Mouse (Mus musculus) lung, postnatal 36 days (tissue): ENCODE measurements around the gene Klhl10.

Source experiments
- DNase-seq: peaks from one replicate; pipeline ENCODE4 v3.0.0; 2022; ENCODE audit warnings: mixed read lengths

Klhl10 gene

DNA sequence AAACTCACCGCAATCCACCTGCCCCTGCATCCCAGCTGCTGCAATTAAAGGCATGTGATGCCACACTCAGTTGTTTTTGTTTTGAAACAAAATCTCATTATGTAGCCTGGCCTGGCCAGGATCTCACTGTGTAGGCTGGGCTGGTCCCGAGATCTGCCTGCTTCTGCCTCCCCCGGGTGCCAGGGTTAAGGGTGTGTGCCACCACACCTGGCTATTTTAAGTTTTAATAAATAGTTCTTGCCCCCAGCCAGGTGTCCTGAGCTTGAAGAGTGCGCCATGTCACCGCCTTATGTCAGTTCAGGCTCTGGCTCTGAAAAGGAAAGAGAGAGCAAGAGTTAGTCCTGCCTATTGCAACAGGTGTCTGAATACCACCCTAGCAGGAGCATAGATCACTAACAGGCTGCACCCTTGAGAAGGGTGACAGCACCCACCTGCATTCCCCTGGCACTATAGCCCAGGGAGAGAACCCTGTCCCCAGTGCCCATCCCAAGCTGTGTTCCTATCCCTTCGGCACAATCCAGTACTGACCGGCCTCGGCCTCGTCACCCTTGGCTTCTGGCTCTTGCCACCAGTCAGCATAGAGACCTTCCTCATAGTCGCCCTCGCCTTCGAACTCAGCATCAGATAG is 32.8 kb upstream of the Klhl10 start:
- no peak for DNase-seq

- peak; percentile 47 for DNase-seq
Measured at GRCm38 (mm10) chr11:100409686-100410085, 32.0 kb upstream of the Klhl10 start.

GRCm38 (mm10) chr11:100411736-100412135 is 30.0 kb upstream of the Klhl10 start:
- no peak for DNase-seq

GRCm38 (mm10) chr11:100413541-100413940 is 28.2 kb upstream of the Klhl10 start:
- DNase-seq: no peak

DNA sequence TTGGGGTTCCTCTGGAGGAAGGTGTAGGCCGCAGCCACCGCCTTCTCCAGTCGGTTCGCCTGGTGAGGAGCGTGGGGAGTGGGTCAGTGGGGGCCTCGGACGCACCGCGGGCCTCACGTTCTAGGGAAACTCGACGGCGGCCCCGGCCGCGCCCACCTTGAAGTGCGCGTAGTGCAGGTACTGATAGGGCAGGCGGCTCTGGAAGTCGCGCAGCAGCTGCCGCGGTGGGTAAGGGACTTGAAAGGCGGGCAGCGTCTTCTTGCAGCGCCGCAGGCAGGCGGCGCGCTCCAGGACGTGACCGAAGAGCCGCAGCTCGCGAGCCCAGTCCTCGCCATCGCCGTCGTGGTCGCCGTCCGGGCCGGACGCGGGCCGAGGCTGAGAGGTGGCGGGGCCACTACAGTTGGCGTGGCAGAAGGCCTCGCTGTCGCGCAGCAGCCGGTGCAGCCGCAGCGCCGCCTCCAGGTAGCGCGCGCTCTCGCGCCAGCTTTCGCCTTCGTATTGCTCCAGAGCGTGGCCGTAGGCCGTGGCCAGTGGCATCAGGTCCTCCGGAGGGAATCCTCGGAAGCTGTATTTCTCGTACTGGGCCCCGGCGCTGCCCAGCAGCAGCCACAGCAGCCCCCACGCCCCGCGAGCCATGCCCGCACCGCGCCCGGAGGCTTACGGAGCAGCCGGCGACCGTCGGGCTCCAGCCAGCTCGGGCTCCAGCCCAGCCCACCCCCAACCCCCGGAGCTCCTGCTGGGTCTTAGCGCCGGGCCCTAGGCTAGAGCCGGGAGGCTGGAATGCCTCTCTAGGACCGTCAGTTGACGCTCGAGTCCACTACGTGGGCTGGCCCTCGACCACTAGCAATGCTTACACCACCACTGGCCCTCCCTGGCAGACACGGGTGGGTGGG is 27.4 kb upstream of the Klhl10 start, which contains the start of gene P3h4:
Gene P3h4, minus strand, starts transcription at position 816 of the 893 bp plus-strand sequence.
- DNase-seq: peak; percentile 89

GRCm38 (mm10) chr11:100414914-100415822 is 26.5 kb upstream of the Klhl10 start, which contains the start of gene Fkbp10:
Gene Fkbp10 (plus strand): TSS chr11:100415697.
- DNase-seq: peak; percentile 55

DNA sequence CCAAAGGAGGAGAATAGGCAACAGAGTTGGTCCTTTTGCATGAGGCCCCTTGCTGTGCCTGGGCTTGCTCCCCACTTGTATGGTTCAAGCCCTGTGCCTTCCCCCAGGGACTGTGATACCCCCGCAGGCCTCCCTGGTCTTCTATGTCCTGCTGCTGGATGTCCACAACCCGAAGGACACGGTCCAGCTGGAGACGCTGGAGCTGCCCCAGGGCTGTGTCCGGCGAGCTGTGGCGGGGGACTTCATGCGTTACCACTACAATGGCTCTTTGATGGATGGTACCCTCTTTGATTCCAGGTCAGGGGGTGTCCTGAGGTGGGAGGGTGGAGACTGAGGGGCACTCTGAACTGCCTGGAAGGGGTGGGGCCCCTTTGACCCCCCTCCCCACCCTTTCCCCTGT is 20.2 kb upstream of the Klhl10 start:
- DNase-seq: no peak

DNA sequence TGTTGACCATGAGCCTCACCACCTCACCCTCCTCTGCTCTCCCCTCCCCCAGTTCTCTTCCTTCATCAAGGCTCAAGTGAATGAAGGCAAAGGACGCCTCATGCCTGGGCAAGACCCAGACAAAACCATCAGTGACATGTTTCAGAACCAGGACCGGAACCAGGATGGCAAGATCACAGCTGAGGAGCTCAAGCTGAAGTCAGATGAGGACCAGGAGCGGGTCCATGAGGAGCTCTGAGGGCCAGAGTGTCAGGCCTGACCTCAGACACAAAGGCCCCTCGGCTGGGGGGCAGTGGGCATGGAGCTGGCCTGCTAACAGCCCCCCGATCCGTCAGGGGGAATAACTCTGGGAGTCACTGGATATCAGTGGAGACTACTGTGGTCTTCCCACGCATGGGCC is 17.9 kb upstream of the Klhl10 start:
- no peak for DNase-seq

DNA sequence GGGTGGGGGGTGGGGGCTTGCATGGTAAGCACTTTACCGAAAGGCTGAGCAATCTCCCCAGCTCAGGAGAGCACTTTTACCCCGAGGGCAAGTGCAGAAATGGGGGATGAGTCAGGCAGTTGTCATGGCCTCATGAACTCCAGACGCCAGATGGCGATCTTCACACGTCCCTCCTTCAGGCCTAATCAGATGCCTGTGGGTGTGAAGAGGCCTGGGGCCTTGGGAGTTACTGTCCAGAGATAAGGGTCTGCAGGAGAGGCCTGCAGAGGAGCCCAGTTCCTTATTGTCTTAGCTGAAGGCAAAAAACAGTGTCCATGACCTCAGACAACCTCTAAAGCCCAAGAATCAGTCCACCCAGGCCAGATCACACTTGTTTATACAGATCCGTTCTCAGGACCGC is 15.9 kb upstream of the Klhl10 start:
- peak; percentile 92 for DNase-seq

DNA sequence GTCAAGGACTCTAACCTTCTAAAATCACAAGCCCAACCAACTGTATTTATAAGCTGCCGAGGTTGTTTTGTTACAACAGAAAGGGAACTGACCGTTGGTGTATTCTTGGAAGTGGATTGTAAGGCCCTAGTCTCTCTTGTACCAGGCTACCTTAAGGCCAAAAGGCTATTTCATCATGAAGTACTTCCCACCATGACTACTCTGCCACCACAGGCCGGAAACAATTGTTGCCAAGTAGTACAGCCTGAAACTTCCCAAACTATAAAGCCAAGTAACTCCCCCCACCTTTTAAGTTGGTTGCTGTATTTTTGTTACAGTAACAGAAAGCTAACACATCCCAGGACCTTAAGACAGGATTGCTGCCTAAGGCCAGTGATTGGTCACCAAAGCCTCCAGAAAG is 14.9 kb upstream of the Klhl10 start:
- no peak for DNase-seq

GRCm38 (mm10) chr11:100428612-100429199 is 13.0 kb upstream of the Klhl10 start:
- no peak for DNase-seq

- DNase-seq: no peak
Measured at GRCm38 (mm10) chr11:100430052-100430451, 11.7 kb upstream of the Klhl10 start.

GRCm38 (mm10) chr11:100432002-100432401 is 9.7 kb upstream of the Klhl10 start:
- peak; percentile 59 for DNase-seq

- no peak for DNase-seq
Measured at GRCm38 (mm10) chr11:100435678-100436246, 6.0 kb upstream of the Klhl10 start.

DNA sequence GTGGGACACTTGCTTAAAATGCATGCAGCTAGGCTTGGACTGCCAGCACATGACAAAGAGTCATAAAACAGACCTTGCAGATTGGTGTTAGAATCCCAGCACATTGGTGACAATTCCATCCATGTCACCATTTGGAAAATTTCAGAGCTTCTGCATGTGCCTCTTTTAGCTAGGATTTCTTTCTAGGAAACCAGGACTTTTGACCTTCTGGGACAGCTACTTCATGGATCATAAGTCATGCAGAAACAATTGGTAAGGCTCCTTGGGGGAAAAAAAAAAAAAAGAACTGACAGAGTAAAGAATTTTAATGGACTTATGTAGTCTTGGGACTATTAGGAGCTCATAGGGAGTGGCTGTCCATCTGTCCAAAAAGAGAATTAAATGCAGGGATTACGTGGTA is 3.8 kb upstream of the Klhl10 start:
- DNase-seq: no peak

GRCm38 (mm10) chr11:100440691-100441522 is 810 bp upstream of the Klhl10 start:
- peak; percentile 92 for DNase-seq

DNA sequence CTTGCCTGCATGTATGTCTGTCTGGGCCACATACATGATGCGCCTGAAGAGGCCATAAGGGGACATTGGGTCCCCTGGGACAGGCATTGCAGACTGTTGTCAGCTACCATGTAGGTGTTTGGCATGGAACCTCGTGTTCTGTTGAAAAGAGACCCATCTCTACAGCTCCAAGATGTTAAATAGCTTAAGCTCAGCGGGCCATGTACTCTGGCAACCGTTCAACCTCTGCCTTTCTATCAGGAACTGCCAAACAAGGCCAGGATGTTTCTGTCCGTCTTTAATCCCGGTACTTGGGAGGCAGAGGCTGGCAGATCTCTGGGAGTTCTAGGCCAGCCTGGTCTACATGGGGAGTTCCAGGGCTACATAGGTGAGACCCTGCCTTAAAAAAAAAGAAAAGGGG is 908 bp downstream of the Klhl10 start:
- DNase-seq: no peak

DNA sequence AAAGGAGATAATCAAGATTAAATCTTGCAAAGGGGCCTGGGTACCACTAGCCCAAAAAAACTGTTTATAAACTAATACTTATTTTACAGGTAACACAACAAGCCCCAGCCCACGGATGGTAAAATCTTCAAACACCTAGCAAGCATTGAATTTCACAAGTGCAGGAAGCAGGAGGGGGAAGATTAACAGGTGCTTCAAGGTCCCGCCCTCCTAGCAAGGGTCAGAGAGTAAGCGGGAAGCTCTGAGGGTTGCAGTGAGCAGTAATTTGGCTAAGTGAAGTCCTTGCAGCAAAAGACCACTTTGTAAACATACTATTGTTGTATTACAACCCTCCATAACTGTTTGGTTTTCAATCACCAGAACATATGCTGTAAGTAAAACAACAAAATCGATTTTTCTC is 15.5 kb downstream of the Klhl10 start:
- DNase-seq: peak; percentile 34

DNA sequence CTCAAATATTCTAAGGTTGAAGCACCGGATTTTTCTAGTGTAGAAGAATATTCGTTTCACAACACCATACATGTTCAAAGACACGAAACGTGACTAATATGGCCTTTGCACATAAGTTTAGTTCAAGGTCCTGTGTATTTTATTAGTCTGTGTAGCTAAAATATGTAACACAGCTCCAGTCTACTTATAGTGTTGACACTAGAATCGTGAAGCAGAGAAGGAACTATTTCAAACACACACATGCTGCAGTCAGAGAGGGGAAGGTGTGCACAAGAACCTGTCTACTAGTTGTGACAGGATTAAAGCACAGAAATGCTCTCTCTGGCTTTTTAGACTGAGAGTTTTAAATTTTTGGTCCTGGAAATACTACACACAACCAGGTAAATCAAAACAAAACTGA is 16.0 kb downstream of the Klhl10 start:
- DNase-seq: no peak

DNA sequence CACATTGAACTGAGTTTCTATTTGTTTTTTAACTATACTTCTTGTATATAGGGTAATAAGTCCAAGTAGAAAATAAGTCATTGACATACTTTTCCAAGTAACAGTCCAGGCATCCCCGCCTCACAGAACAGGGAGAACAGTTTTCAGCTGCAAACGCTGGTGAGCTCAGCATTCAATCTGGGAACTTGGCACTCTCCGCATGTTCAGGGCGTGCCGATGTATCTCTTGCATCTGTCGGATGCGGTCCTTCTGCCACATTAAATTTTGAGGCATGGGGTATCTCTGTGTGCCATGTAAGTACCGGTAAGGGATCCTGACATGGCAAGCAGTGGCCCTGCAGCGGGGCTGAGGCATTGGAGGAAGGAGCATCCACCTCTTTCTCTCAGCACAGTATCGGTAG is 21.0 kb downstream of the Klhl10 start:
- DNase-seq: no peak

GRCm38 (mm10) chr11:100465229-100465792 is 23.6 kb downstream of the Klhl10 start:
- DNase-seq: no peak
